Mouse (Mus musculus): ENCODE data around the gene Tldc2.

Tldc2 gene

GRCm38 (mm10) chr2:157129601-157130164, 42.8 kb downstream of the Tldc2 start:
- peak; percentile 21 for DNase-seq

- DNase-seq: no peak
These were observed 44.1 kb downstream of the Tldc2 start for GRCm38 (mm10) chr2:157130813-157131514.

- DNase-seq: no peak
These were observed 45.2 kb downstream of the Tldc2 start for GRCm38 (mm10) chr2:157132086-157132485.

GRCm38 (mm10) chr2:157132686-157133540, 46.1 kb downstream of the Tldc2 start:
- DNase-seq: no peak

GRCm38 (mm10) chr2:157133769-157134478, 47.1 kb downstream of the Tldc2 start:
- no peak for DNase-seq

GRCm38 (mm10) chr2:157134479-157134931, 47.6 kb downstream of the Tldc2 start:
- peak; percentile 47 for DNase-seq

GRCm38 (mm10) chr2:157135014-157135413, 48.2 kb downstream of the Tldc2 start, which contains the start of gene Samhd1:
Gene Samhd1, minus strand, starts transcription at chr2:157135265.
- peak; percentile 76 for DNase-seq

- DNase-seq: no peak
These were observed 48.8 kb downstream of the Tldc2 start for GRCm38 (mm10) chr2:157135529-157136120.

- DNase-seq: no peak
These were observed 49.3 kb downstream of the Tldc2 start for GRCm38 (mm10) chr2:157136176-157136575.

GRCm38 (mm10) chr2:157136646-157137045, 49.8 kb downstream of the Tldc2 start:
- no peak for DNase-seq

- no peak for DNase-seq
These were observed 51.3 kb downstream of the Tldc2 start for GRCm38 (mm10) chr2:157137959-157138731.

- DNase-seq: no peak
These were observed 52.0 kb downstream of the Tldc2 start for GRCm38 (mm10) chr2:157138808-157139207.

GRCm38 (mm10) chr2:157139251-157139802, 52.5 kb downstream of the Tldc2 start:
- no peak for DNase-seq

GRCm38 (mm10) chr2:157141962-157142361, 55.1 kb downstream of the Tldc2 start:
- no peak for DNase-seq

GRCm38 (mm10) chr2:157144132-157144531, 57.3 kb downstream of the Tldc2 start:
- DNase-seq: no peak

- DNase-seq: no peak
These were observed 58.3 kb downstream of the Tldc2 start for GRCm38 (mm10) chr2:157145173-157145572.

Data from thymus, postnatal 4 days (tissue).